Mouse (Mus musculus) small intestine, adult 2 months (tissue): ENCODE results near the gene Amdhd1.
"Not testable (repeated sequence)": the region's sequence is repeated elsewhere in the genome, so short reads cannot be mapped to it uniquely, and the experiment has no call there.

Source experiments
- CTCF ChIP-seq: fragments of 200-500 bp; IDR thresholded peaks from 2 replicates; pipeline ENCODE4 v1.5.1; 2012; ENCODE audit warnings: low read depth, mild to moderate bottlenecking, control low read depth, inconsistent platforms, low read length, moderate library complexity, mixed read lengths; ENCODE audit not compliant: insufficient replicate concordance, insufficient read length; ENCODE audit errors: extremely low read depth
- POLR2A ChIP-seq: fragments of 200-500 bp; IDR thresholded peaks from 2 replicates; pipeline ENCODE4 v1.6.1; 2012; ENCODE audit warnings: low read depth, mild to moderate bottlenecking, control low read depth, inconsistent platforms, low read length, moderate library complexity

DNA sequence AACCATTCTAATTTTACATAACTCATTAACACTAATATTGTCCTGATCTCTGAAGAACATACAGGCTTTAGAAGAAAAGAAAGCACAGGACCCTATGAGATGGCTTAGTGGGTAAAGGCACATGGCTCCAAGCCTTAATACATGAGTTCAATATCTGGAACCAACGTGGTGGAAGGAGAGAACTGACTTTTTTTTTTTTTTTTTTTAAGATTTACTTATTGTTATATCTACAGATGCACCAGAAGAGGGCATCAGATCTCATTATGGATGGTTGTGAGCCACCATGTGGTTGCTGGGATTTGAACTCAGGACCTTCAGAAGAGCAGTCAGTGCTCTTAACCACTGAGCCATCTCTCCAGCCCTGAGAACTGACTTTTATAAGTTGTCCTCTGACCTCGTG lies 18.1 kb upstream of the Amdhd1 start:
- TF ChIP-seq CTCF, POLR2A: not testable (repeated sequence)
